Mouse (Mus musculus): ENCODE results near the gene Arhgdig. TPM values are rescaled to one million over a fixed set of nuclear protein-coding genes. Genes with fewer than 3 reads are reported as not detected.

Gene Arhgdig
- not detected in 2 replicates for polyA plus RNA-seq (2012; ENCODE audit: insufficient read depth, insufficient read length, low replicate concordance, missing spikeins)

GRCm38 (mm10) chr17:26207686-26208085 lies at the start of gene Arhgdig:
Gene Arhgdig (minus strand): TSS chr17:26207786.
- H3K4me1 ChIP-seq (ENCODE audit: control insufficient read depth, insufficient read depth, low read length) = peaks cover 15% of the 10 kb centered on the region
- no peak for TF ChIP-seq POLR2A (IDR thresholded peaks at IDR 0.05; ENCODE audit: insufficient read depth, low read depth, low read length)
- TF ChIP-seq CTCF (IDR thresholded peaks at IDR 0.05; ENCODE audit: insufficient read depth, low read depth, low read length) = no peak
- H3K4me3 ChIP-seq (ENCODE audit: insufficient read depth, low read depth, low read length) = no peak within 1 kb of the TSS
- 90% methylated on average over 12 of the region's 12 CpGs for WGBS
- no peak within 1 kb of the TSS for H3K27ac ChIP-seq (ENCODE audit: insufficient read depth, low read depth, low read length)

GRCm38 (mm10) chr17:26255313-26255712 lies 47.7 kb upstream of the Arhgdig start:
- H3K4me3 ChIP-seq (ENCODE audit: insufficient read depth, low read depth, low read length) = no peak overlapping the region
- no peaks in the 10 kb centered on the region; the same call in 1 of the 2 replicates for H3K4me1 ChIP-seq (ENCODE audit: control insufficient read depth, insufficient read depth, low read length)
- no peak for TF ChIP-seq CTCF (IDR thresholded peaks at IDR 0.05; ENCODE audit: insufficient read depth, low read depth, low read length)
- no peak for TF ChIP-seq POLR2A (IDR thresholded peaks at IDR 0.05; ENCODE audit: insufficient read depth, low read depth, low read length)
- H3K27ac ChIP-seq (ENCODE audit: insufficient read depth, low read depth, low read length) = no peak overlapping the region
- 94% methylated on average over 7 of the region's 7 CpGs for WGBS

- peak overlapping the region; percentile 80 for H3K4me3 ChIP-seq (ENCODE audit: insufficient read depth, low read depth, low read length)
- no peak for TF ChIP-seq POLR2A (IDR thresholded peaks at IDR 0.05; ENCODE audit: insufficient read depth, low read depth, low read length)
- 0 out of 2 replicates have a peak, but pooled peaks have one; percentile 5 for TF ChIP-seq CTCF (IDR thresholded peaks at IDR 0.05; ENCODE audit: insufficient read depth, low read depth, low read length)
- H3K4me1 ChIP-seq (ENCODE audit: control insufficient read depth, insufficient read depth, low read length) = no peaks in the 10 kb centered on the region; the same call in 1 of the 2 replicates
- WGBS = under 1% methylated on average over 24 of the region's 24 CpGs
- H3K27ac ChIP-seq (ENCODE audit: insufficient read depth, low read depth, low read length) = peak overlapping the region; percentile 87
Observed at GRCm38 (mm10) chr17:26253399-26253798, 45.8 kb upstream of the Arhgdig start.

GRCm38 (mm10) chr17:26252539-26253251 lies 45.1 kb upstream of the Arhgdig start, which contains the start of gene Luc7l:
Gene Luc7l (plus strand): TSS chr17:26252896.
- Histone ChIP-seq H3K27ac (ENCODE audit: insufficient read depth, low read depth, low read length) (peak within 1 kb of the TSS; percentile 87), H3K4me1 (ENCODE audit: control insufficient read depth, insufficient read depth, low read length) (no peaks in the 10 kb centered on the region; the same call in 1 of the 2 replicates), H3K4me3 (ENCODE audit: insufficient read depth, low read depth, low read length) (peak within 1 kb of the TSS; percentile 80)
- 0 out of 2 replicates have a peak, but pooled peaks have one; percentile 6 for TF ChIP-seq CTCF (IDR thresholded peaks at IDR 0.05; ENCODE audit: insufficient read depth, low read depth, low read length)
- peak; percentile 84 for TF ChIP-seq POLR2A (IDR thresholded peaks at IDR 0.05; ENCODE audit: insufficient read depth, low read depth, low read length)
- under 1% methylated on average over 43 of the region's 43 CpGs for WGBS

GRCm38 (mm10) chr17:26251886-26252538 lies 44.4 kb upstream of the Arhgdig start:
- Histone ChIP-seq H3K27ac (ENCODE audit: insufficient read depth, low read depth, low read length) (no peak overlapping the region), H3K4me3 (ENCODE audit: insufficient read depth, low read depth, low read length) (no peak overlapping the region), H3K4me1 (ENCODE audit: control insufficient read depth, insufficient read depth, low read length) (no peaks in the 10 kb centered on the region; the same call in 1 of the 2 replicates)
- TF ChIP-seq CTCF (IDR thresholded peaks at IDR 0.05; ENCODE audit: insufficient read depth, low read depth, low read length) = no peak
- TF ChIP-seq POLR2A (IDR thresholded peaks at IDR 0.05; ENCODE audit: insufficient read depth, low read depth, low read length) = no peak
- 52% methylated on average over 4 of the region's 4 CpGs for WGBS

- WGBS = 4% methylated on average over 33 of the region's 33 CpGs
- TF ChIP-seq CTCF (IDR thresholded peaks at IDR 0.05; ENCODE audit: insufficient read depth, low read depth, low read length) (no peak), POLR2A (IDR thresholded peaks at IDR 0.05; ENCODE audit: insufficient read depth, low read depth, low read length) (peak; percentile 44; the same call in 1 of the 2 replicates)
Observed at GRCm38 (mm10) chr17:26244101-26244841, 36.7 kb upstream of the Arhgdig start, which contains the start of gene Fam234a. Gene Fam234a (minus strand): TSS chr17:26244242.

GRCm38 (mm10) chr17:26243471-26244100 lies 36.0 kb upstream of the Arhgdig start:
- H3K27ac ChIP-seq (ENCODE audit: insufficient read depth, low read depth, low read length) = peak overlapping the region; percentile 59
- H3K4me3 ChIP-seq (ENCODE audit: insufficient read depth, low read depth, low read length) = peak overlapping the region; percentile 86
- peaks cover 6% of the 10 kb centered on the region for H3K4me1 ChIP-seq (ENCODE audit: control insufficient read depth, insufficient read depth, low read length)
- under 1% methylated on average over 32 of the region's 32 CpGs for WGBS
- TF ChIP-seq POLR2A (IDR thresholded peaks at IDR 0.05; ENCODE audit: insufficient read depth, low read depth, low read length) (no peak), CTCF (IDR thresholded peaks at IDR 0.05; ENCODE audit: insufficient read depth, low read depth, low read length) (no peak)

More at GRCm38 (mm10) chr17:26244101-26244841, 36.7 kb upstream of the Arhgdig start, which contains the start of gene Fam234a:
- H3K4me1 ChIP-seq (ENCODE audit: control insufficient read depth, insufficient read depth, low read length) = peaks cover 6% of the 10 kb centered on the region
- peak within 1 kb of the TSS; percentile 85 for H3K27ac ChIP-seq (ENCODE audit: insufficient read depth, low read depth, low read length)
- peak within 1 kb of the TSS; percentile 86 for H3K4me3 ChIP-seq (ENCODE audit: insufficient read depth, low read depth, low read length)

- no peak overlapping the region for H3K4me3 ChIP-seq (ENCODE audit: insufficient read depth, low read depth, low read length)
- TF ChIP-seq CTCF (IDR thresholded peaks at IDR 0.05; ENCODE audit: insufficient read depth, low read depth, low read length) = no peak
- no peak for TF ChIP-seq POLR2A (IDR thresholded peaks at IDR 0.05; ENCODE audit: insufficient read depth, low read depth, low read length)
Observed at GRCm38 (mm10) chr17:26240990-26241389, 33.4 kb upstream of the Arhgdig start.

More at GRCm38 (mm10) chr17:26240990-26241389, 33.4 kb upstream of the Arhgdig start:
- WGBS = 56% methylated on average over 6 of the region's 6 CpGs
- peaks cover 9% of the 10 kb centered on the region for H3K4me1 ChIP-seq (ENCODE audit: control insufficient read depth, insufficient read depth, low read length)
- H3K27ac ChIP-seq (ENCODE audit: insufficient read depth, low read depth, low read length) = no peak overlapping the region
